Mouse (Mus musculus): Measurements from ENCODE around the gene Lrrc42.

Lrrc42 gene

GRCm38 (mm10) chr4:107198072-107198471 lies 55.3 kb downstream of the Lrrc42 start:
- no peak for DNase-seq (ENCODE audit: low read depth, low spot score)

- no peak for DNase-seq (ENCODE audit: low read depth, low spot score)
Measured at GRCm38 (mm10) chr4:107196454-107196853, 56.9 kb downstream of the Lrrc42 start.

GRCm38 (mm10) chr4:107193841-107194240 lies 59.5 kb downstream of the Lrrc42 start:
- no peak for DNase-seq (ENCODE audit: low read depth, low spot score)

- DNase-seq (ENCODE audit: low read depth, low spot score): no peak
Measured at GRCm38 (mm10) chr4:107185703-107186102, 67.6 kb downstream of the Lrrc42 start.
